Mouse (Mus musculus): ENCODE results near the gene Mtmr12.

DNA sequence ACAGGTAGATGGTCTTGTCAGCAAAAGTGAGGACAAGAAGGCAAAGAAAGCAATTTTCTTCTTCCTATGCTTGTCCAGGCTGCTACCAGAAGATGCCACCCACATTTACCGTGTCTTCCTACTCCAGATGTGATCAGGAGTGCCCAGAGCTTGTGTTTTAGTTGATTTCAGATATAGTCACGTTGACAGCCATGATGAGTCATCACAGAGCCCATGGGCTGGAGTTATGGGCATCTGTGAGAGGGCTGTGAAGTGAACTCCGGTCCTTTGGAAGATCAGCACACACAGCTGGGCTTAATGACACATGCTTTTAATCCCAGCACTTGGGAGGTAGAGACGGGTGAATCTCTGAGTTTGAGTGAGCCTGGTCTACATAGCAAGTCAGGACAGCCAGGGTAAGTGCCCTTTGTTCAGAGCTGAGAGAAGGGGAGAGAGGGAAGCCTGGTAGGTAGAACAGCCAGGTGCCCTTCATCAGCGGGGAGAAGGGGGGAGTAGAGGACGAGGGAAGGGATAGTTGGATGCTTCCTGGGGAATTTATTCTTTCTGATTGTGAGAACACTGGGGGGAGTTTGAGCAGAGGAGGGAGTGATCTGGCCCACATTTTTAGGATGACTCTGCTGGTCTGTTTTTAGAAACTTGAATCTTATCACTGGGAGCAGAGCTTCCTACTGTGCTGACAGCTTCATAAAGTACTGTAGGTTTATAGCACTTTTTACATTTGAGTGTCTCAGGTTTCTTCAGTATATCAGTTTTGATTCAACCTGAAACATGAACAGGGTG is 40.9 kb downstream of the Mtmr12 start:
- TF ChIP-seq GATA1 (IDR thresholded peaks at IDR 0.05; ENCODE audit: borderline replicate concordance, low read length) (peak; percentile 21; the same call in 1 of the 3 replicates), FLI1 (IDR thresholded peaks at IDR 0.05; ENCODE audit: low read length) (no peak)
